Mouse (Mus musculus): ENCODE measurements around the gene Sstr3.

DNA sequence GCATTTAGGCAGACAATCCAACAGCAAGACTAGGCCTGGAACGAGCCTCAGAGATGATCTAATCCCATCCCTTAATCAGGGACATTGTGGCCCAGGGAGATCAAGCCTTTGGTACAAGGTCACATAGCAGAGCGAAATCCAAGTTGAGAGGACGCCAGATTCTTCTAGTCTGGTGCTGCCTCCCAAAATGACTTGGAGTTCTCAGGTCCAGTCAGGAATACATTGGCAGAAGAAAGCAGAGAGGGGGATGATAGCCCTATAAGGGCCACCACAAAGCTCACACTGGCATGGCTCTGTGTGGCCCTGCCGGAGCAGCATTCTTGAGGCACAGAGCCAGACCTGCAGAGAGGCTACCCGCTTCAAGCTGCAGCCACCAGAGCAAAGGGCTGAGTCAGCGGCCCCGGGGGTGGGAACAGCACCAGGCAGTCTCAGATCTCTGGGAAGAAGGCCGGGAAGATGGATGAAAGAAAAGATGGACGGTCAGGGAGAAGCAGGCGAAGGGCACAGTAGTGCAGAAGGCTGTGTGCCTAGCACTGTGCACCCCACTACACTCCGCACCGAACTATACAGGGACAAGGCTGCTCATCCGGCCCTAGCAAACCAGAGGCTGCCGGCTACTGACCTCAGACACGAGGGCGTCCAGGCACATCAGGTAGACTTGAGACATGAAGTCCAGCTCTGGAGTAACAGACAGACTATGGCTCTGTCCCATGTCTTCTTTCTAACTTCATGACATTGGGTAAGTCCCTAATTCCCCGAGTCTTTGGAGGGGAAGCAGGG, 13.6 kb downstream of the Sstr3 start, which contains the start of gene C1qtnf6:
- TF ChIP-seq CTCF (IDR thresholded peaks at IDR 0.05): no peak
- TF ChIP-seq EP300 (IDR thresholded peaks at IDR 0.05): no peak
